Mouse (Mus musculus) left cerebral cortex, adult 2 months (tissue): ENCODE measurements around the gene Slc5a2. TPM values are rescaled to one million over a fixed set of nuclear protein-coding genes. Genes with fewer than 3 reads are reported as not detected.

Experiments
- DNase-seq, 2 experiments: peaks; one replicate each; pipeline ENCODE4 v3.0.0; 2021 to 2022; ENCODE audit warnings: low spot score in 2 of 2, mixed read lengths in 1 of 2; ENCODE audit errors: extremely low spot score in 1 of 2
- H3K27ac ChIP-seq: fragments of 200-600 bp; 2 replicates; pipeline ENCODE4 v1.8.1; 2022
- H3K4me3 ChIP-seq: fragments of 200-600 bp; 2 replicates; pipeline ENCODE4 v1.8.1; 2022
- CTCF ChIP-seq: fragments of 200-600 bp; IDR thresholded peaks from 2 replicates; pipeline ENCODE4 v1.8.1; 2022; ENCODE audit warnings: antibody characterized with exemption, mild to moderate bottlenecking, moderate library complexity
- intact Hi-C: fragments of 180-260 bp; cut with DNase I; formaldehyde crosslinking; loops from one replicate; pipeline ENCODE4 v1.15.1; 2025
- total RNA-seq, 2 experiments: library from RNA; stranded (reverse); gene quantifications; 2 replicates each; pipeline ENCODE4 v1.2.3; 2021

Gene Slc5a2
- total RNA-seq, 2 experiments from 2014 or later: not detected

DNA sequence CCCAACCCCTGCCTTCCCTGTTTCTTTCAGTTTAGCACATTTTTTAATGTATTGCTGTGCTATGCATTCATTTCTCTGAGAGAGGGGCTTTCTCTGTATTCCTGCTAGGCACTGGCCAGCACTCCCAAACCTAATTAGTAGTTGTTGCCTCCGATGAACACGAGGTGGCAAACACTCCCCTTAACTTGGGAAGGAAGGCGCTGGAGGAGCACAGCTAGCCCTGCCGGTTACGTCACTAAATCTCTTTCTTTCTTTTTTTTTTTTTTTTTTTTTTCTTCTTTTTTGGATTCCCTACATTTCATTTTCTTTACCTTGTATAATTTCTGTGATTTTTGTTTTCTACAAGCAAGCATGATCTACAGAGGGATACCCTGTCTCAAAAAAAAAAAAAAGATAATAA, 39.5 kb downstream of the Slc5a2 start:
- DNase-seq: peak in 1 of 2 experiments; percentile 37
- no peak overlapping the region for H3K27ac ChIP-seq
- intact Hi-C loops: loop anchor here (1.0 to 5.0 kb wide), 2 partner anchors 40 to 402 kb away; no protein-coding TSS in a partner anchor
- TF ChIP-seq CTCF: peak; percentile 44
- no peak overlapping the region for H3K4me3 ChIP-seq

DNA sequence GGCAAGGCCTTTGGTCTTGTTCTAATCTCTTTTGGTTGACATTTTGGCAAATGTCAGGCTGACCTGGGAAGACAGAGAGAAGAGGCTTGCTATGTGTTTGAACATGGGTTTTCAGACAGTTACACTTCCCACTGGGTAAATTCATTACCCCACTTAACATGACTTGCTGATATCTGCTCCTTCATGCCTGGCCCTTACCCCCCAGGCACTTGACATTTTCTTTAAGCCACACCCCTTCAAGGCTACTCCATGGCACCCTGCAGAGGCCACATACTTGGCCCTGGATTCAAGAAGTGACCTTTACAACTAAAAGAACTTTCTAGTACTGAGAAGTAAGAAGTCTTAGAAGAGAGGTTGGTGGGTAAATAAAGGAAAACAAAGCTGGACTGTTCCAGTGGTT, 42.4 kb downstream of the Slc5a2 start:
- Histone ChIP-seq H3K4me3 (no peak overlapping the region), H3K27ac (no peak overlapping the region)
- intact Hi-C loops: loop anchor here (5.0 kb wide), 1 partner anchor 399 kb away; no protein-coding TSS in a partner anchor
- DNase-seq: no peak
- no peak for TF ChIP-seq CTCF

DNA sequence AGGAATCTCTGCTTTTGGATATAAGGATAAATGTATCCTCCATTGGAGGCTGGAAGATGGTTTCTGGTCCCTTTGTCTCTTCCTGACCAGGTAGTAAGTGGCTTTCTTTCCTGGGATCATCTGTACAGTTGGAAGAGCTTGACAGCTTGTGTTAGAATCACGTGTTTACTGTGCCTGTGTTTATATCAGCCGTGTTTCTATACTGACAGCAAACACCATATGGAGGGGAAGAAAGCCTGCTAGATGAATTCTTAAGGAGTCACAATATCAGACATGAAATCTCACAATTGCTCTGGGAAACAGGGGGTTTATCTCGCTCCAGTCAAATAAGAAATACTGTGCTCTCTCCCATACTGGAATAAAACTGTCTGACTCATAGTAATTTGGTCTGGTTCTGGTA, 43.8 kb downstream of the Slc5a2 start:
- intact Hi-C loops: loop anchor here (5.0 kb wide), 1 partner anchor 398 kb away; no protein-coding TSS in a partner anchor
- Histone ChIP-seq H3K4me3 (no peak overlapping the region), H3K27ac (no peak overlapping the region)
- DNase-seq: no peak
- TF ChIP-seq CTCF: no peak

DNA sequence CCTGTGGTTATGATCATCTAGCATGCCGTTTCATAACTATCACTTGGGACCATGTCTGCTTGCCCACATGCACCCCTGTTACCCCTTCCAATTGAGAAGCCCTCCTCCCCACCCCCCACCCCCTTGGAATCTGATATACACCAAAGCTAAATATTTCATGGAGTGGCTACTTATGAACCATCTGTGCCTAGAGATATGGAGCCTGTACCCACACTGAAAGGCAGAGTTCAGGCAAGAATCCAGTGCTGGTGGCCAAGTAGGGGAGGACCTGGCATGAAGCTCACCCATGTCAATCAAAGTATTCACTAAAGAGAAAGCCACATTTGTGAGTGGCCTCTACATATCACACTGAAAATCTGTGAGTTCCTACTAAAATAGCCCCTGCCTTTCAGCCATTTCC, 44.3 kb downstream of the Slc5a2 start:
- intact Hi-C loops: loop anchor here (5.0 kb wide), 1 partner anchor 398 kb away; no protein-coding TSS in a partner anchor

DNA sequence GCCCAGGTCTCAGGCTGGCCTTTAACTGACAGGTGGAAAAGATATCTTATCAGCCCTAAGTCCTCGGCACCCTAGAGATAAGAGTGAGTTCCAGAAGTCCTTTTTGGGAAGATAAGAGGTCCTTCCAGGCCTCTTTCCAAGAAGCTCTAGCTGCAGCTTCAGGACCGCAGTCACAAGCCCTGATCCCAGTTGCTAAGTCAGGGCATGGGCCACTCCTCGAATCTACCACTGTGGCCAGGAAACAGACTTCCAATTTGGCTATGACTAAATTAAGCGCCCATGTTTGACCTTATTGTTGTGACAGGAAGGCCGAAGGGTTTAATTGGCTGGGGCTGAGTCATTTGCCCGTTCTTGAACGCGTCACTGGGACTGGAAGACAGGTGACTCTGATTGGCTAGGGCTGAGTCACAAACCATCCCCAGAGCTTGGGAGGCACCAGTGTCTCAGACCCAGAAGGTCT, 44.8 kb downstream of the Slc5a2 start:
- intact Hi-C loops: no loop called here
- TF ChIP-seq CTCF: no peak
- no peak for DNase-seq

More for the DNA sequence above, 44.3 kb downstream of the Slc5a2 start:
- TF ChIP-seq CTCF: no peak
- DNase-seq: no peak
- H3K4me3 ChIP-seq: no peak overlapping the region
- H3K27ac ChIP-seq: no peak overlapping the region

DNA sequence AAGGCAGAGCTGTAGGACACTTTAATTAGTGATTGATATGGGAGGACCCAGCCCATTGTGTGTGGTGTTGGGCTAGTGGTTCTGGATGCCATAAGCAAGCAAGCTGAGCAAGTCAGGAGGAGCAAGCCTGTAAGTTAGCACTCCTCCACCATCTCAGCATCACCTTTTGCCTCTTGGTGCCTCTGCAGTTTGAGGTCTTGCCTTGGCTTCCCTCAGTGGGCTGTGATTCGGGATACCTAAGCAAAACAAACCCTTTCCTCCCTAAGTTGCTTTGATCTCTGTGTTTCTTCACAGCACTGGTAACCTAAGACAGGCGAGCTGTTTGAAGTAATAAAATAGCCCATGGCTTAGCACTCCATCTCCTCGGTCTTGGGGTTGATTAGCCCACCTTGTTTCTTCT, 45.8 kb downstream of the Slc5a2 start:
- no peak for DNase-seq
- intact Hi-C loops: no loop called here

More for the DNA sequence above, 44.8 kb downstream of the Slc5a2 start:
- Histone ChIP-seq H3K27ac (no peak overlapping the region), H3K4me3 (no peak overlapping the region)

DNA sequence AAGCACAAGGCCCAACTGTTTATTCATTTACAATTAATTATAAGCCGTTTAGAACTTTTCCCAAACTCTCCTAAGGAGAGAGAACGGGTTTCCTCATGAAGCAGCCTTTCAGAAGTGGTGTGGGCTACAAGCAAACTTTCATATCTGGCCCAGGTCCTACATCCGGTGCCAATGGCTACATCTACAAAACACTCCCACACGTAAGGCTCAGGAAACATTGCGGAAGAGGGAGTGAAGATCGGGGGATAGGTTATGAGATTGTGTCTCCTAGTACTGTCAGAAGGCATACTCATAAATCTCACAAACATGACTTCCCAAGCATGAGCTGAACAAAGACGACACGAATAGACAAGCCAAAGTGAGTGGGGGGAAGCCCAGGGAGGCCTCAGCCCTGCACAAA, 46.4 kb downstream of the Slc5a2 start:
- intact Hi-C loops: no loop called here

More for the DNA sequence above, 45.8 kb downstream of the Slc5a2 start:
- no peak for TF ChIP-seq CTCF
- no peak overlapping the region for H3K27ac ChIP-seq
- no peak overlapping the region for H3K4me3 ChIP-seq

DNA sequence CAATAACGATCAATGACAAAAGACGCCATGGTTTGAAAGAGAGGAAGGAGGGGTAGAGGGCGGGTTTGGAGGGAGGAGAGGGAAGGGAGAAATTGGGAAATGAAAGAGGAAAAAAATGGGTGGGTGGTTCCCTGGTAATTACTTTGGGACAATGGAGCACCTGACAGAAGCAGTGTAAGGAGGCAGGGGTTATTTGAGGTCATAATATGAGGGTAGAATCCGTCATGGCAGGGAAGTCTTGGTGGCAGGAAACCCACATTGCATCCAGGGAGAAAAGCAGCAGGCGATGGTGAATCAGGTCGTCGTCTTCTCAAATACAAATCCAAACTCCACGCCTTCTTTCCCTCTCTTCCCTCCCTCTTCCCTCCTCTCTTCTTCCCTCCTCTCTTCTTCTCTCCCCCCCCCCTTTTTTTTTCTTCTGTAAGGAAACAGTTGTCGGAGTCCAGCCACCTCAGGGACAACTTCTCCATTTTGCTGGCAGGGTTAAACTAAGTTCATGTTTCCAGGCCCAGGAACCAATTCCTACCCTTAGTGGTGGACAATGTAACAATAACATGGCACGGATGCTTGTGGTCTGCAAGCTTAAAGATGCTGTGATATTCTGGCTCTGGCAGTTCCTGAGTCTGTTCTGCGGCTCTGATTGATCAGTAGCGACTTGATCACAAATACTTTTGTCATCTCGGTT, 47.1 kb downstream of the Slc5a2 start:
- DNase-seq: no peak
- TF ChIP-seq CTCF: no peak
- Histone ChIP-seq H3K4me3 (no peak overlapping the region), H3K27ac (no peak overlapping the region)
- intact Hi-C loops: no loop called here

More for the DNA sequence above, 46.4 kb downstream of the Slc5a2 start:
- no peak for DNase-seq
- H3K4me3 ChIP-seq: no peak overlapping the region
- no peak for TF ChIP-seq CTCF
- no peak overlapping the region for H3K27ac ChIP-seq

DNA sequence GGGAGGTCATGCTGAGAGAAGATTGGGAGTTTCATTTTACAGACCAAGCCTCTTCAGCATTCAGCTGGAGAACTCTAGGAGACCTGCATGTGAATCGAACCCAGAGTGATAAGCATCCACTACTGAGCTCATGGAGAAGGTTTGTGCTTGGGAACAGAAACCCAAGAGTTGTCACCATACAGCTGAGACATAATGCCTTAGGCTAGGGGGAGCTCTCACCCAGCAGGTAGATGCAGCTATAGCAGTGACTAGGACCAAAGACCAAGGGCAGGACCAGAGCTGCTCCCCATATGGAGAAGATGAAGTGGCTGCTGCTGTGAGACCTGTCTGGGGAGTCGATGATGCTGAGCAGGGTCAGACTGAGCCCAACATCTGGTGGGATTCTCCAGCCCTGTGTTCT, 48.1 kb downstream of the Slc5a2 start:
- no peak; the same call in 1 of the 2 replicates for TF ChIP-seq CTCF
- DNase-seq: no peak
- H3K27ac ChIP-seq: no peak overlapping the region
- intact Hi-C loops: no loop called here
- no peak overlapping the region for H3K4me3 ChIP-seq

DNA sequence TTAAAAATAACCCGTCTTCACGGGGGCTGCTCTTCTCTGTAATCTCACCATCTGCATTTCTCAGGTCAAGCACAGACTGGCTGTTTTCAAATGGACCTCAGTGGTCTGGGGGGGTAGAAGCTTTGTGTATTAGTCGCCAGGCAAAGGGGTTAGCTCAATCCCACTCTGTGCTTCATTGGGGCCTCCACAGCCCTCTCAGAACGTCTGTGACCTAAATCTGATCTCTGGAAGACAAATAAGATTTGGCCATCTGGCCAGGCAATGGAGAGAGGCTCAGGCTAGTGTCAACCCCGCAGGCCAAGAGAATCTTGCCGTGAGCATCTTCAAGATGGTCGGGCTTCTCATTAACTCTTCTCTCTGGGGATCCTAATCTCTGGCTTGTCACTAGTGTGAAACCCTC, 49.0 kb downstream of the Slc5a2 start:
- intact Hi-C loops: no loop called here
- no peak for TF ChIP-seq CTCF
- Histone ChIP-seq H3K4me3 (no peak overlapping the region), H3K27ac (no peak overlapping the region)
- DNase-seq: no peak

DNA sequence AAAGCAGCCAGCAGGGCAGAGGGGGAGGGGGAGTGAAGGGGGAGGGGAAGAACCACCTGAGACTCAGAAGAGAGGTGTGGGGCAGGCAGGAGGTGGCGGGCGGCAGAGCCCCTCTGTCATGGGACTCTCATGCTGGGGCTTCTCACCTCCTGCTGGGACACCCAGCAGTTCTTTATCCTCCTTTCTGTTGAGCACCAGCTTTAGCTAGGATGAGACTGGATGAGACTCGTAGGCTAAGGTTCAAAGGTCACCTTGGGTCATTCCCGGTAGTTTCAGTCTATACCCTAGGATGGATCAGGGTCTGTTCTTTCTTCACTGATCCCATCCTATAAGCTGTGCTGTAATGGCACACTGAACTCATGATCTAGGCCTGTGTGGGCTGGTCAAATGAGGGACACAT, 51.6 kb downstream of the Slc5a2 start:
- intact Hi-C loops: no loop called here
- DNase-seq: no peak
- no peak for TF ChIP-seq CTCF
- Histone ChIP-seq H3K4me3 (no peak overlapping the region), H3K27ac (no peak overlapping the region)

DNA sequence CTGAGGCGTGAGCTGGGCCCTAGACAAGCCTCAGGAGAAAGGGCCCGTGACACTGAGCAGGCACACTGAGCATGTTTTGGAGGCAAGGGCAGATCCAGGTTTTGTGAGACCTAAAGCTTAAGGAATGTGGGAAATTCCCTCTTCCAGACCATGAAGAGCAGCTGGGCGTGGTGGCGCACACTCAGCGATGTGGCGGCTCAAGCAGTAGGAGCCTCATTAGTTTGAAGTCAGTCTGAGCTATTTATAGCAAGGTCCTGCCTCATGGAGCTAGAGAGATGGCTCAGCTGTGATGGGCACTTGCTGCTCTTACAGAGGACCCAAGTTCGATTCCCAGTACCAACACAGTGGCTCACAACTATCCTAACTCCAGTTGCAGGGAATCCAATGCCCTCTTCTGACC, 53.7 kb downstream of the Slc5a2 start:
- no peak overlapping the region for H3K4me3 ChIP-seq

More for the DNA sequence above, 53.7 kb downstream of the Slc5a2 start:
- H3K27ac ChIP-seq: no peak overlapping the region
- no peak for TF ChIP-seq CTCF
- intact Hi-C loops: no loop called here
- no peak for DNase-seq
